Mouse (Mus musculus) lung, postnatal 0 days (tissue): ENCODE data around the gene Mink1. TPM values are rescaled to one million over a fixed set of nuclear protein-coding genes. Genes with fewer than 3 reads are reported as not detected.

Experiments used
- ATAC-seq: fragments of 200-750 bp; cut with Nextera tagmentation; 2 replicates; pipeline ENCODE4 v1.8.0; 2017; ENCODE audit warnings: moderate library complexity
- DNase-seq: peaks from one replicate; pipeline ENCODE4 v3.0.0-alpha.2; 2016; ENCODE audit warnings: low spot score
- H3K27ac ChIP-seq: fragments of 300-500 bp; sonication (generic); 2 replicates; pipeline ENCODE4 v1.5.1; 2014; ENCODE audit warnings: antibody characterized with exemption, mild to moderate bottlenecking, low read length, mixed read lengths
- H3K27me3 ChIP-seq: fragments of 300-500 bp; sonication (generic); replicated peaks from 2 replicates; pipeline ENCODE4 v1.6.1; 2014; ENCODE audit warnings: low read length, mixed read lengths; ENCODE audit not compliant: insufficient read depth
- H3K36me3 ChIP-seq: fragments of 300-500 bp; sonication (generic); 2 replicates; pipeline ENCODE4 v1.6.1; 2014; ENCODE audit warnings: low read length, mixed read lengths; ENCODE audit not compliant: insufficient read depth
- H3K4me1 ChIP-seq: fragments of 300-500 bp; sonication (generic); 2 replicates; pipeline ENCODE4 v1.6.1; 2014; ENCODE audit warnings: antibody characterized with exemption, low read depth, low read length, mixed read lengths; ENCODE audit not compliant: insufficient read depth
- H3K4me2 ChIP-seq: fragments of 300-500 bp; sonication (generic); replicated peaks from 2 replicates; pipeline ENCODE4 v1.6.1; 2014; ENCODE audit warnings: low read depth, mild to moderate bottlenecking, low read length, moderate library complexity, mixed read lengths
- H3K4me3 ChIP-seq: fragments of 300-500 bp; sonication (generic); 2 replicates; pipeline ENCODE4 v1.5.1; 2014; ENCODE audit warnings: low read depth, low read length
- H3K9ac ChIP-seq: fragments of 300-500 bp; sonication (generic); replicated peaks from 2 replicates; pipeline ENCODE4 v1.6.1; 2014; ENCODE audit warnings: low read depth, mild to moderate bottlenecking
- H3K9me3 ChIP-seq: fragments of 300-500 bp; sonication (generic); 2 replicates; pipeline ENCODE4 v1.6.1; 2016; ENCODE audit warnings: low read length, mixed read lengths
- CTCF ChIP-seq: IDR thresholded peaks from 2 replicates; pipeline ENCODE4 v1.5.1; 2016; ENCODE audit warnings: antibody characterized with exemption, mild to moderate bottlenecking
- EP300 ChIP-seq: IDR thresholded peaks from 2 replicates; pipeline ENCODE4 v1.6.1; 2016; ENCODE audit warnings: antibody characterized with exemption, mild to moderate bottlenecking, control low read depth
- WGBS: fragments of 180-500 bp; shearing (Covaris S2); extraction: QIAGEN DNeasy Blood & Tissue Kit; methylation state at CpG from one replicate; pipeline ENCODE4 v1.1.7; 2014; 5-methylcytosine and 5-hydroxymethylcytosine counted together
- polyA plus RNA-seq: library from polyadenylated mRNA; unstranded; fragments of >200 nt; fragmentation: Nextera tagmentation; extraction: Ambion mirVana; gene quantifications from 2 replicates; pipeline ENCODE4 v1.2.1, GENCODE M21; 2015

Gene Mink1
- polyA plus RNA-seq, 1 experiment from 2014 or later, result 7.4 TPM

DNA sequence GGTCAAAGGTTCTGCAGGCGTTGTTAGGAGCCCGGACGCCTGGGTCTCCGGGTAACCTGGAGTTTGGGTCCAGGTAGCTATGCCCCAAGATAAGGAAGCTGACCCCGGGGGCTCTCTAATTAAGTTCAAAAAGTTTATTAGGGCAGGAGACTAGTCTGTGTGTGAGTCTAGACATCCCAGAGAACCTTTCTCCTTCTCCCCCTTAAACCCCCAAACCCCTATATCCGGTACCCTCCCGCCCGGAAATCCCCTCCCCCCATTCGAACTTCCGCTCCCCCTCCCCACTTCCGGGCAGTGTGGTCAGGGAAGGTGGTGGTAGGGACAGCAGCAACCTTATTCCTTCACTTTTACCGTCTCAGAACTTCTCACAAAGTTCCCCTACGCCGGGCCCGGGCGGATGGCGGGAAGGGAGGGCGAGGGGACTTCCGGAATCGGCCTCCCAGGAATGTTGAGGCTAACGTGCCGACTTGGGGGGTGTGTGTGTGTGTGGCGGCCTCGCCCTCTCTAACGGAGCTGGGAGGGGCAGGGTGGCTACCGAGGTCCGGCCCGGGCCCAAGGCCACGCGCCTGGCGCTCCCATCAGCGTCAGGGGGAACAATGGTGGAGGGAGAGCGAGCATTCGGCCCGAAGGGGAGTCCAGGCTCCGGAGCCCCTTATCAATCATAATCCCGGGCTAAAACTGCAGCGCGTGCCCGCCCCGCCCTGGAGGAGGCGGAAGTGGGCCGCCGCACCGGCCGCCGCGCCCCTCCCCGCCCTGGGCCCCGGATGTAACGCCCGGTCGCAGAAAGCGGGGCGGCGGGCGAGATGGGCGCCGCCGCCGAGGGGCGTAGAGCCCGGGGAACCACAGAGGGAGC lies 90.9 kb downstream of the Mink1 start:
- Histone ChIP-seq H3K9me3 (no peaks in the 10 kb centered on the region), H3K27ac (peak overlapping the region; percentile 99), H3K9ac (peak overlapping the region; percentile 98), H3K4me3 (peak overlapping the region; percentile 99), H3K27me3 (no peaks in the 10 kb centered on the region), H3K4me1 (peaks cover 27% of the 10 kb centered on the region), H3K4me2 (peak overlapping the region; percentile 74), H3K36me3 (peaks cover 31% of the 10 kb centered on the region)
- 1% methylated on average over 54 of the region's 63 CpGs for WGBS
- ATAC-seq, result peak; percentile 66
- no peak for TF ChIP-seq EP300
- TF ChIP-seq CTCF, result no peak
- peak; percentile 78 for DNase-seq

DNA sequence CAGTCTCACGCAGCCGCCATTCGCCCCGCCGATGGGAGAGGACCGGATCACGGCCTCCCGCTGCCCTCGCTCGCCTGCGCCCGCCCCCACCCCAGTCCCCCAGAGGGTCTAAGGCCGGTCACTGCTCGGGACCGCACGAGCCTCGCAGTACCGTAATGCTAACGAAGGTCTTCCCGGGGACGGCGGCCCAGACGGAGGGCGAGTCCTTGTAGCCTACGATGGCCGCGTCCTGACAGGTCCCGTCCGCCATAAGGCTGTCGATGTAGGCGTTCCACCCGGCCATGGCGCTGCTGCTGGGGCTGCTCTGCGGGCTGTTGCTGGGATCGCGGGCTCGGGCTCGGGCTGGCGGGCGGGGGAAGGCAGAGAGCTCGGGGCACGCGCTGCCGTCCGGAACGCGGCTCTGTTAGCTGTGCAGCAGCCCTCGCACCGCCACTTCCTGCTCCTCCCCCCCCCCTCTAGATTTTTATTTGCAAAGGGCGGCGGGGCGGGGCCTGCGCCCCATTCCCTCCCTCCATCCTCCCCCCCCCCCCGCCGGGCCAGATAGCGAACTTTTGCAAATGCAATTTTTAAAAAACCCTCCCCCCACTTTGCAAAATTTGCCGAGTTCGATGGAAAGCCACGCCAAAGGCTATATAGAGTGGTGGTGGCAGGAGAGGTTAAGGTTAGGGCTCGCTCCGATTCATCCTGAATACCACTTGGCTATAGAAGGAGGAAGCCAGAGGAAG lies 91.7 kb downstream of the Mink1 start, which contains the start of gene Pfn1:
Pfn1 (minus strand) TSS at position 447 of the 725 bp plus-strand sequence.
- peak within 1 kb of the TSS; percentile 99 for H3K27ac ChIP-seq
- peak within 1 kb of the TSS; percentile 74 for H3K4me2 ChIP-seq
- DNase-seq (peak; percentile 94), ATAC-seq (peak; percentile 73)
- no peak for TF ChIP-seq CTCF
- peak; percentile 48; the same call in 1 of the 2 replicates for TF ChIP-seq EP300
- H3K9ac ChIP-seq, result peak within 1 kb of the TSS; percentile 98
- peaks cover 25% of the 10 kb centered on the region for H3K36me3 ChIP-seq
- no peaks in the 10 kb centered on the region for H3K9me3 ChIP-seq
- peak within 1 kb of the TSS; percentile 99 for H3K4me3 ChIP-seq
- H3K27me3 ChIP-seq, result no peaks in the 10 kb centered on the region
- WGBS, result under 1% methylated on average over 34 of the region's 61 CpGs
- H3K4me1 ChIP-seq, result peaks cover 22% of the 10 kb centered on the region

DNA sequence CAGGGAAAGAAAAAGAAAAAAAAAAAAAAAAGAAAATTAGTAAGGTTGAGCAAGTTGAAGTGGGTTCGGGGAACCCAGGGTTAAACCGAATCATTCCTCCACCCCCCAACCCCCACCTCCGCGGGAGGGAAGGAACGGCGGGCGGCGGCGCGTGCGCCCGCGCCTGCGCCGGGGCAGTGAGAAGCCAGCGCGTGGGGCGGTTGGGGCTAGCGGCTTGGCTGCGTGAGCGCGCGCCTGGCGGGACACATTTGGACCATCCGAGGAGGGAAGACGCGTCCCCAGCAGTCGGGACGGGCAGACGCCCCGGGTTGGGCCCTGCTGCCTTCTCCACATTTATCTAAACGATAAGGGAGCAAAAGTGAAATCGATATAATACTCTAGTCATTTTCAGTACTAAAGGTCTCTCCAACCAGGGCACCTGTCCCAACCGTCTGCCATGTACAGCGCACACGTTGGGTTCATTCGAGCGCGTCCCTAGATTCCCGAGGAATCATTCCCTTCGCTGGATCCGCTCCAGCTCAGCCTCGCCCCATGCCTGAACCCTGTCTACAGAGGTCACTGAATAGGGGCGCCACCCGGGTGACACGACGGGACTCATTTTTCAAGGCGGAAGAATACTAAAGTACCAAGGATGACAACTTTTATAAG lies 92.4 kb downstream of the Mink1 start:
- peak; percentile 94 for DNase-seq
- WGBS, result under 1% methylated on average over 48 of the region's 48 CpGs
- ATAC-seq, result peak; percentile 71
- Histone ChIP-seq H3K4me2 (peak overlapping the region; percentile 74), H3K9me3 (no peaks in the 10 kb centered on the region), H3K4me3 (peak overlapping the region; percentile 99), H3K36me3 (peaks cover 18% of the 10 kb centered on the region), H3K4me1 (peaks cover 22% of the 10 kb centered on the region), H3K9ac (peak overlapping the region; percentile 98; the same call in 1 of the 2 replicates), H3K27me3 (no peaks in the 10 kb centered on the region), H3K27ac (peak overlapping the region; percentile 99)
- TF ChIP-seq CTCF (no peak), EP300 (peak; percentile 22; the same call in 1 of the 2 replicates)

DNA sequence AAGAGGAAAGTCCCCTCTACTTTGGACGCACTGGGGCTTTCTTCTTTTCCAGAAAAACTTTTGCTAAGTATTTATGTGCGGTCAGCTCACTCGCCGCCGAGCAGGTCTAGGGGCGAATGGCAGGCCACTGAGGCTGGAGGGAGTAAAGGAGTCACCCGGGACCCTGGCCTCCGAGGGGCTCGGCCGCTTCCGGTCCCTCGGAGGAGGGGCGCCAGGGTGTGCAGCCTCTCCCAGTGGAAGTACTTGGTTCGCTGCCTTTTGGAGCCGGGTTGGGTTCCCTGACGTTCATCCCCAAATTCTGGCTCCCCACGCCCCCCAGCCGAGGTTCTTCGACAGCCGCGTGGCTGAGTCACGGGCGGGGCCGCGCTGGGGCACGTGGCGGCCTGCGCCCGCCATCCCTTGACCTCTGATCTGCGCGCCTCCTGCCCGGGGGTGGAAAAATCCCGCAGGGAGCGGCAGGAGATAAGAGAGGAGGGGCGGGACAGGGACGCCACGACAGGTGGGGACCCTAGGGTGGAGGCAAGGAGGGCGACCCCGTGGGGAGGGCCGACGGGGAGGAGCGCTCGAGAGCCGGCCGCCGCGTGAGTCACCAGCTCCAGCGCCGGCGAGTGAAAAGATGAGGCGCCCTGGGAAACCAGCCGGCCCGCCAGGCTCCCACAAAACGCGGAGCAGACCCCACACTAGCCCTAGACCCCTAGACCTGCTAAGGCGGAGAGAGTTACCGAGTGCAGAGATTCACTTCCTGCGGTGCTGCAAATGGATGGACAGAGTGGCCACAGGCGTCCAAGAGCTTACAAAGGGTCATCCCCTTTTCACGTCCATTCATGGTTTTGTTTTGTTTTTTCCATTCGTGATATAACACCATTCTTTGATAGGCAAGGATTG lies 93.1 kb downstream of the Mink1 start:
- Histone ChIP-seq H3K9ac (peak overlapping the region; percentile 10), H3K4me2 (peak overlapping the region; percentile 74), H3K4me1 (peaks cover 22% of the 10 kb centered on the region), H3K27ac (peak overlapping the region; percentile 99), H3K36me3 (peaks cover 13% of the 10 kb centered on the region), H3K9me3 (no peaks in the 10 kb centered on the region), H3K27me3 (no peaks in the 10 kb centered on the region), H3K4me3 (peak overlapping the region; percentile 99)
- peak; percentile 2; the same call in 1 of the 2 replicates for TF ChIP-seq EP300
- no peak for TF ChIP-seq CTCF
- under 1% methylated on average over 53 of the region's 61 CpGs for WGBS
- ATAC-seq, result peak; percentile 15
- DNase-seq, result peak; percentile 67

DNA sequence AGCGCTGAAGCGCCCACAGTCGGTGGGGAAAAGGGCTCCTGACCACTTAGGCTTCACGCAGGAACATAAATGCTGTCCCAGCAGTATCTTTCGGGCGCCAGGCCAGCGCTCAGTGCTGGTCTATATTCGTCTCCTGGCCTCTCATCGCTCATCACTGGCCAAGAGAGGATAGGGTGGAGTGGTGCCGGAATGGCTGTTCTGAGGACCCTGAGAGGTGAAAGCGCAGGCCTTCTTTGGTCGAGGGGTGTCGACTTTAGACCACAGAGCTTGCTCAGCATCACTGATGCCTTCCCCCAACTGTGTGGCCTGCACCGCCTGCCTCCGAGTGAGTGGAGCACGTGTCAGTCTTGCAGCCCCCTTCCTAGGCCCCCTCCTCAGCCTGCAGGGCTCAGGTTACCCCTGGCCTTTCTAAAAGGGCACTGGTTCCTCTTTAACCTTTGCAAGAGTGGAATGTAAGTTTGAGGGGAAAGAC lies 93.8 kb downstream of the Mink1 start:
- H3K4me3 ChIP-seq, result peak overlapping the region; percentile 99
- ATAC-seq (no peak), DNase-seq (peak; percentile 41)
- TF ChIP-seq CTCF (no peak), EP300 (no peak)
- peak overlapping the region; percentile 99 for H3K27ac ChIP-seq
- peak overlapping the region; percentile 10 for H3K9ac ChIP-seq
- peaks cover 6% of the 10 kb centered on the region; the same call in 1 of the 2 replicates for H3K36me3 ChIP-seq
- H3K9me3 ChIP-seq, result no peaks in the 10 kb centered on the region
- H3K27me3 ChIP-seq, result no peaks in the 10 kb centered on the region
- 12% methylated on average over 16 of the region's 16 CpGs for WGBS
- H3K4me2 ChIP-seq, result peak overlapping the region; percentile 74
- H3K4me1 ChIP-seq, result peaks cover 19% of the 10 kb centered on the region
